Mouse (Mus musculus): ENCODE measurements around the gene Spindoc. TPM values are rescaled to one million over a fixed set of nuclear protein-coding genes. Genes with fewer than 3 reads are reported as not detected.

The Spindoc gene
- total RNA-seq, 2 experiments from 2014 or later: 9.4 to 9.5 TPM

DNA sequence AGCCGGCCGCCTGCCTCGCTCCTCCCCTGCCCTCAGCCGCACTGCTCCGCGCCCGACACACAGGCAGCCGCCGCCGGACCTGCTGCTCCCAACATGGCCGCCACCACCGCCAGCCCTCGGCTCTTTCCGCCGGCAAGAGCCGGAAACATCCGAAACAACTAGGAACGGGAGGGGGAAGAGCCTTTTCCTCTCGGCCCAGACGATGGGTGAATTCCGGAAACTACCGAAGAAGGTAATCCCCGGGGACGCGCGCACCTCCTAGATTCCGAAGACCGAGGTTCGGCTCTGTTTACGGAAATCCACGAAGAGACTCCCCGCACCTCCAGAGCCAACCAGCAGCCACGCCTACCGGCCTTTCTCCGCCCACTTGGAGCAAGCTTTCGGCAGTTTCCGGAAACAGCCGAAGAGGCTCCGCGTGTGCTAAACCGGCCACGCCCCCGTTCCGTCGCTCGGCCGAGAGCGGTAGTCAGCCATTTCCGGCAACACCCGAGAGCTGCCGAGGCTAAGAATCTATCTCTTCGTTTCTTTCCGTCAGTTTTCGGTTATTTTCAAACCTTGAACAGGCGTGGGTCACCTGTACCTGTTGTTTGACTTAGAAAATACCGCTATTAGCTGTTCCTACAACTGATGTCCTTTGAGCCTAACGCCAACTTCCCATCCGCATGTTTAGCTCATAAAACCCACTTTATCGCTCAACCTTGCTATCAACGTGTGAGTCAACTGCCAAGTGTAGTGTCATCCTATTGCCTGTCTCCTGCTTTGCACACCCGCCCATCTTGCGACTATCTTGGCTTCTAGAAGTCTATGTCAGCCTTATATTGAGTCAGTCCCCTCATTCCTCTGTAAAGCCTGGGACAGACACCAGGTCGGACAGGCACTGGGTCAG is 41.0 kb downstream of the Spindoc start, which contains the start of gene Mark2:
TSS of gene Mark2 (minus strand) at position 349 of the 886 bp plus-strand sequence.
- intact Hi-C loops (cut with DNase I; ENCODE audit: low total_unique reads): loop anchor here (5.0 kb wide), 1 partner anchor 64 kb away; no protein-coding TSS in a partner anchor
- DNase-seq: peak; percentile 99

DNA sequence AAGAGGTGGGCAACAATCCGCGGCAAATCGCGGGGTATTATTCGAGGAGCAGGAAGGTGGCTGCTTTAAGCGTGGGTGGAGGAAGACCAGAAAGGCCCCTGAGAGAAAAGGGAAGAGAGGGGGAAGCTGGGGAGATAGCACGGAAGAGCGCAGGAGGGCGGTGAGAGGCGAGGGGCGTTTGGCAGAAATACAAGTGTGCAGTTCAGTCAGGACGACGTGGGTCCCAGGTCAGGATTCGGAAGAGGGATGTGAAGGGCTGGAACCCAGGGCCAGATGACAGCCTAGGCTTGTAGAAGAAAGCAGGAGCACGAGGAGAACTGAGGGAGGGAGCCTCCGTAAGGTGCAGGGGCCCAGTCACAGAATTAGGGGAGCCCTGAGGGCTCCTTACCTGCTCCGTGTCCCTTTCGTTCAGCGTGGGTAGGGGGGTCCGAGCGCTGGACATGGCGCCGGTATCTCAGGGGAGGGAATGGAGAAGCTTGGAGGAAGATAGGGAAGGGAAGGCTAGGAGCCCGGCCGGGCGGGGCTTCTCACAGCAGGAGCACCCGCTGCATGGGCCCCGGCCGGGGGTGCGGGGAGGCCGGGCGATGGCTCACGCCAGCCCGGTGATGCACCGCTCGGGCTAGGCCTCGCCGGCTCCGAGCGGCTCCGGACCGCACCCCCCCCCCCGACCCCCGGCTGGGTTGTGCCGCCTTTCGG is 41.9 kb downstream of the Spindoc start:
- intact Hi-C loops (cut with DNase I; ENCODE audit: low total_unique reads): loop anchor here (5.0 kb wide), 1 partner anchor 64 kb away; no protein-coding TSS in a partner anchor
- DNase-seq: peak; percentile 11

DNA sequence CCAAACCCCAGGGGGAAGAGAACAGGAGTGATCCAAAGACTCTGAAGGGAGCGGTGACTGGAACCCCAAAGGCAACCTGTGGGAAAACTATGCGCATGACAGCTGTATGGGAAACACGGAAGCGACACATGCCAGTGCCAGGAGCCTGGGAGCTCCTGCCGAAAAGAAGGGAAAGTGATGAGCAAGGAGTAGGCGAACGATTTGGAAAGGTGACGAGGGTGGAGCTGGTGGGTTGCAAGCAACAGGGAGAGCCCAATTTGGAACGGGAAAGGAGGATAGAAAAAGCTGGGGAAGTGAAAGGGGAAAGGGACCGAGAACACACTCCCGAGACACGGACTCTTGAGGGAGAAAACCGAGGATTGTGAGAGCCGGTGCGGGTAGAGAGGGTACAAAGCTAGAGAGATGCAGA is 42.4 kb downstream of the Spindoc start:
- intact Hi-C loops (cut with DNase I; ENCODE audit: low total_unique reads): loop anchor here (5.0 kb wide), 1 partner anchor 63 kb away; no protein-coding TSS in a partner anchor
- DNase-seq: no peak

DNA sequence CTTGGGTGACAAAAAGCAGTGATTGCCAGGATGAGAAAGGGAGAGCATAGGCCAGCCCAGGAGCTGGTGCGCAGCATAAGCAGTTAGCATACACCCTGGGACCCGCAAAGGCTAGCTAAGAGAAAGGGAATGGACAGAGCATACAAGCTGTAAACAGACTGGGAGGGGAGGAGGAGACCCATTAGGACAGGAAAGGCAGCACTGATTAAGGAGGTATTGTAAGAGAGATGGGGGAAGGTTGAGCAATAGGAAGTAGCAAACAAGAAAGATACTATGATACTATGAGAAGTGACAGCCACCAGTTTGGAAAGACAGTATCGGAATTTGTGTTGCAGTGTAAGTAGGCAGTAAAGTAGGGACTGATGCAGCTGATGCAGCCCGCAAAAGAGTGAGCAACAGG is 42.9 kb downstream of the Spindoc start:
- no peak for DNase-seq
- intact Hi-C loops (cut with DNase I; ENCODE audit: low total_unique reads): loop anchor here (5.0 kb wide), 1 partner anchor 63 kb away; no protein-coding TSS in a partner anchor

DNA sequence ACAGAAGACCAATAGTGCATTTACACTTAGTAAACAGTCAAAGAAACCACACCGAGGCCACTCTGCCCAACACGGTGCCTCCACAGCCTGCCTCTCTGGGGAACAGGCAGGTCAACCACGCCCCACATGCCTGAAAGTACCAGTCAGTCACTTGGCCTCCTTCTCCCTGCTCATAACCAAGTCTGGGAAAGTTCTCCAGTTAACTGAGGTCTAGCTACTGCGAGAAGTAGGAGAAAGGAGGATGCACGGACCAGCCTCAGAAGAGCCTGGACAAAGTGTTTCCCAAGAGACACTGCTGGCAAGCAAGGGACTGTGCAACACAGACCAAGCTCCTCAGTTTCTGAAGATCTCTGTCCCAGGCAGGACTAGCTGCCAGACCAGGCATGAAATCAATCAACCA is 43.8 kb downstream of the Spindoc start:
- intact Hi-C loops (cut with DNase I; ENCODE audit: low total_unique reads): no loop called here
- DNase-seq: peak; percentile 20

DNA sequence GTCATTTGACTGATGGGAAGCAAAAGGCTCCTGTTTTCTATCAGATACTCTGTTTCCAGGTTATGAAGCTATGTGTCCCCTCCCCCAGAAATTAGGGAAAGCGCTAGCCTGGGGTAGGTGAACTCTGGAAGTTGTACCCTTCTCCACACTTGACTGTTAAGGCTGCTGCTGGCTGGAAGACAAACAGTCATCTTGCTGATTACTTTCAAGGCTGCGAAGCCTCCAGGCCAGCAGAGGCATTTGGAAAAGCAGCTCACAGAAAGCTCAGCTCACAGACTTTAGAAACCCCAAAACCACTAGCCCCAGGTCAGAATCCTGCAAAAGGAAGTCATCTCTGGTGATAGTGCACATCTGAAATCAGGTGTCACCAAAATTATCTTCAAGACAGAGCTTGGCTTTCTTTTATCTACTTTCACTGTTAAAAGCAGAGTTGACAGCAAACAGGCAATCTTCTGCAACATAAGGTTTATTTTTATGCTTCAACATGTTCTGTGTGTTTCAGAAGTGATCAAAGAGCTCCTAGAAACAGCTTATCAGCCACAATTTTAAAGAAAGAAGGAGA is 44.9 kb downstream of the Spindoc start:
- intact Hi-C loops (cut with DNase I; ENCODE audit: low total_unique reads): no loop called here
- no peak for DNase-seq

DNA sequence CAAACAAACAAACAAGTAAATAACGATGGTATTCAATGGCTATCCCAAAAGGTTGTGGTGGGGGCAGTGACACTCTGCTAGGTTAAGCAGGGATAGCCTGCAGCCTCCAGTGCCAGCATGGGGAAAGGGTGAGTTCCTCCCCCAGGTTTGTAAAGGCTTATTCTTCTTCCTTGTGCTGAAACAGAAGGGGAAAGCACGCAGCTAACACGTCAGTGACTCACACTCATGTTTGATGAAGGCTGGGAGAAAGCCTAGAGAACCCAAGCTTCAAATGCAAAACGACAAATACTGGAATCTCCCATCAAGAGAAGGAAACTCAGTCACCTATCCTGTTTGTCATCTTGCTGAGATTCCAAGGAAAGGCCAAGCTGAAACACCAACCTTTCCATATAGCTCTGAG is 47.1 kb downstream of the Spindoc start:
- DNase-seq: no peak

DNA sequence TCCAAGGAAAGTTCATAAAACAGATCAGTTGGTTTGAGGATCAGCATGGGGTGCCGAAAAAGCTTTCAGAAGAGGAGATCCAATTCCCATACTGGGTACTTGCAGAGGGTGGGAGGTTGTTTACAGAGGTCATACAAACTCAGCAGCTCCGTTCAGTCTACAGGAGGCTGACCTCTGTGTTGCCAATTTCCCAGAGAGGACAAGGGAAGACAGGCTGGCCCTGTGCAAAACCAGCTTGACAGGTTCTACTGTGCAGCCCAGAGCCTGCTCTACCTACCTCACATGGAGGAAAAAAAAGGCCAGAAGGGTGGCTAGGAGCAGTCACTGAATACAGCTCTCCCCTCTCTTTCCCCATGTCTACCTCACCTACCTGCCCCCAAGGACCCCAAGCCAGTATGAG is 48.7 kb downstream of the Spindoc start:
- intact Hi-C loops (cut with DNase I; ENCODE audit: low total_unique reads): loop anchor here (5.0 kb wide), 1 partner anchor 37 kb away; no protein-coding TSS in a partner anchor
- DNase-seq: no peak

More for the DNA sequence above, 47.1 kb downstream of the Spindoc start:
- intact Hi-C loops (cut with DNase I; ENCODE audit: low total_unique reads): no loop called here

DNA sequence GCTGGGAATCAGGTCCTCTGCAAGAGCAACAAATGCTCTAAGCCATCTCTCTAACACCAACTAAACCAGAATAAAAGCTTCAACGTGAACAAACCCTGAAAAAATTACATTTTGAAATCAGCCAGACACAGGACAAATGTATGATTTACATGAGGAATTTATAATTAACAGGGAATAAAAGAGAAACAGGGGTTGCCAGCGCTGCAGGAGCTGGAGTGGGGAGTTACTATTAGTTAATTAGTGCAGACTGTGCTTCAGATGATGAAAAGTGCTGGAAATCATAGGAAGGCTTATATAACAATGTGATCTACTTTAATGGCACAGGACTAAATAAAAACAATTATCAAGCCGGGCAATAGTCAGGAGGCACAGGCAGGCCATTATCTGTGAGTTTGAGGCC is 61.4 kb downstream of the Spindoc start:
- intact Hi-C loops (cut with DNase I; ENCODE audit: low total_unique reads): no loop called here
- DNase-seq: no peak

DNA sequence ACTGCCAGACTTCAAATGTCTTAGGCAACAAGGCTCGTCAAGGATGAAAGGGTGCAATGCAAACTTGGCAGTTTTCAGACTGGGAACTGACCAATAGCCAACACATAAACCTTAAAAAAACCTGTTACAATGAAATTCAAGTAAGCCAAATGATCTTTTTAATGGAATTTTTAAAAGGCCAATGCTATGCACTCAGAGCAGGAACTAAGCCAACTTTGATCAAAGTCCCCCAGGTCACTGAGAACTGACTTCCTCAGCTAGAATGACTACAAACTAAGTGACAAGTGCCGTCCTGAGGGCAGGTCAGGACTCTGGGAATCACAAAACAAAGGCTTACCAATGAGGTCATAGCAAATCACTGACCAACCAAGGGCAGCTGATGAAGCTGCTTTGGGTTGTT is 62.6 kb downstream of the Spindoc start:
- DNase-seq: no peak
- intact Hi-C loops (cut with DNase I; ENCODE audit: low total_unique reads): no loop called here

DNA sequence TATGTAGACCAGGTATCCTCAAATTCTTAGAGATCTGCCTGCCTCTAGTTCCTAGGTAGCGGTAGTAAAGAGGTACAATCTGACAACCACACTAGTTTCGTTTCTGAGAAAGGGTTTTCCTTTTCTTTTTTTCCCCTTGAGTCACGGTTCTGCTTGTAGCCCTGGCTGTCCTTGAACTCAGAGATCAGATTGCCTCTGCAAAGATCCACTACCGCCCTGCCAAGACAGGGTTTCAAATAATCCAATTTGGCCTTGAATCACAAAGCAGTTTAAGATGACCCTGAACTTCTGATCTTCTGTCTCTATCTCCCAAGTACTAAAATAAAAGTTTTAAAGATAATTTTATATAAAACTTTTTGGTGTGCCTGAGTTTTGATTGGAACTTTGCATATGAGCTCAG is 65.1 kb downstream of the Spindoc start:
- intact Hi-C loops (cut with DNase I; ENCODE audit: low total_unique reads): no loop called here
- no peak for DNase-seq

DNA sequence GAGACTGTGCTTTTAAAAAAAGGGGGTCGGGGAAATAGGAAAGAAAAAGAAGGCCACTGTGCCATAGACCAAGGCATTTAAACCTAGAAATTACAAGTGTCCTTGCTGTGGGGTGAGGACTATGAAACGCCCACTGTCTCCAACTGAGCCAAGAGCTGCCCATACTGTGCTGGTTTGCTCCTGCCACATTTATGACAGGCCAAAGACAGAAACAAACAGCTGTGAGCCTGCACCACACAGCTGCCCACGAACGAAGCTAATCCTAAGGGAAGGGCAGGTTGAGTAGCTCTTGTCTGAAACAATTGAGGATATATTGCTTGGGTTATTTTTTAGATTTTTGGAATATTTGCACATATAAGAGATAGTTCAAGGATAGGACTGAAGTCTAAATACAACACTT is 66.0 kb downstream of the Spindoc start:
- intact Hi-C loops (cut with DNase I; ENCODE audit: low total_unique reads): no loop called here
- no peak for DNase-seq

DNA sequence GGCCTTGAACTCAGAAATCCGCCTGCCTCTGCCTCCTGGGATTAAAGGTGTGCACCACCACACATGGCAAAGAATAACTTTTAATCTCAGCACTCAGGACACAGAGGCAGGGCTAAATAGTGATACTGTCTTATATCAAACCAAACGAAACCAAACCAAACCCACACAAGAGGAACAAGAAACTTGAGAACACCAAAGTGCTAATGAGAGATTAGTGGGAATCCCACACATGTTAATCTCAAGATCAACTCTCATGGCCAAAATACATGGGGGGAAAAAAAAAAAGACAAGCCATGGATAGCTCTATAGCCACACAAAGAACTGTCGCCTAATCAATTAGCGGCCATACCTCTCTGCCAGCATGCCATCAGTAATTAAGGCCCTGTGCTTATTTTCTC is 67.2 kb downstream of the Spindoc start:
- no peak for DNase-seq
- intact Hi-C loops (cut with DNase I; ENCODE audit: low total_unique reads): no loop called here

DNA sequence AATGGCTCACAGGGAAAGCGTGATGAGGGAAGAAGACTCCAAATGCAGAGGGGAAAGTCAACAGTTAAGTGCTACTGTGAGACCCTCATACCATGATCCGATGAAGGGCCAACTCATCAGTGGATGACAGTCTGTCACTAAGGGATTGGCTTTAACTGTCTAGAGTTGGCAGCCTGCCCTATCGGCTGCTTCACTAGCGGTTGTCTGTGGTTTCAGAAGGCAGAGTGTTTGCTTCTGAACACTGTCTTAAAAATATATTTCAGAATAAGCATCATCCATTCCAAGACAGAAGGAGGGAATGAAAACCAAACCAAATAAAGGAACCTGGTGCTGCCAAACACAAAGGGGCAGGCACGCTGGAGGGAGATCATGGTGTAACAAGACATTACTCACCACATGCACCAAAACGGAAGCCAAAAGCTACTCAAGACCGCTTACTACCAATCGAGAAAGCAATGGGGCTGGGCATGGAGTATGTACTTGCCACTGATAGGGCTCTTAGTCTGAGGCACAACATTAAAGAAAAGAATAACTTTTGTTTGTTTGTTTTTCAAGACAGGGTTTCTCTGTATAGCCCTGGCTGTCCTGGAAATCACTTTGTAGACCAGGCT is 67.7 kb downstream of the Spindoc start:
- DNase-seq: no peak
- intact Hi-C loops (cut with DNase I; ENCODE audit: low total_unique reads): no loop called here

DNA sequence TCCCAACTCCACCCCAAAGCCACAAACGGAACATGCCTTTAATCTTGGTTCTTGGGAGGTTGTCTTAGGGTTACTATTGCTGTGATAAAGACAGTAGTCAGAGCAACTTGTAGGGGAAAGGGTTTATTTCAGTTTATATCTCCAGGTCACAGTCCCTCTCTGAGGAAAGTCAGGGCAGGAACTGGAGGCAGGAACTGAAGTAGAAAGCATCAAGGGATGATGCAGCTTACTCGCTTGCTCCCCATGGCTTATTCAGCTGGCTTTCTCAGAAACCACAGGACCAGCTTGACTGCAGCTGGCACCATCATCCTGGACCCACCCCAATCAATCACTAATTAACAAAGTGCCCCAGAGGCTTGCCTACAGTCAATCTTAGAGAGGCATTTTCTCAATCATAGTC is 69.1 kb downstream of the Spindoc start:
- intact Hi-C loops (cut with DNase I; ENCODE audit: low total_unique reads): no loop called here
- no peak for DNase-seq

DNA sequence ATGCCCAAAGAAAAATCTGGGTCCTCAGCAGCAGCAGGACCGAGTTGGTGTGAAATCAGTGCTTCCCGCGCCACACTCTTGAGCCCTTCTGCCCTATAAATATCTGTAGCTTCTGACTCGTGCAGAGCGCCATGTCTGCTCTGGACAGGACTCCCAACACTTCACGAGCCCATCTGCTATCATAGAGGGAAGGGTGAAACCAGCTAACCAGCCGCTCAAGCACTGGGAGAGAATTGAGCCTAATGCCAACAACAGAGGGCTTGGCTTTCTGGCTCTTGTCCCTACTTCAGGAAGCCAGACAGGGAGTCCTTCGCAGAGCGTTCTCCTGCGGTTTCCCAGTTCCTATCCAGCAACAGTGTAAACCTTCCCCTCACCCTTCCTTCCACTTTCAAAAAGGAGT is 71.5 kb downstream of the Spindoc start:
- DNase-seq: no peak
- intact Hi-C loops (cut with DNase I; ENCODE audit: low total_unique reads): no loop called here

DNA sequence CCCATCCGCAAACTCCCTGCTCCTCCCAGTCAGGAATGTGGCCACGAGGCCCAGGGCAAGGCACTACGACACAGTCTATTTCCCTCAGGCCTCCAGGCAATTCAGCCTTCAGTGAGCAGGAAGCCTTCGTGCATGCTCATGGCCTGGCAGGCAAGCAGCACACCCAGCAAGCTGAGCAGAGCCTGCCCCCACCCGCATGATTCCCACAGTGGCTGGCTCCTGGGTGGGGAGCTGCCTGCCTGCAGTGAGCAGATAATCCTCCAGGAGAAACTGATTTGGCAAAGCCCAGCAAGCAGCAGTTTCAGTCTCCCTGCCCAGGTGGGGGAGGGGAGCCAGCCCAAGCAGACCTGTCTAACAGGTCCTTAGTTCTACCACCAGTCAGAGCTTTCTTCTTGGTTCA is 72.1 kb downstream of the Spindoc start:
- peak; percentile 67 for DNase-seq
- intact Hi-C loops (cut with DNase I; ENCODE audit: low total_unique reads): no loop called here

DNA sequence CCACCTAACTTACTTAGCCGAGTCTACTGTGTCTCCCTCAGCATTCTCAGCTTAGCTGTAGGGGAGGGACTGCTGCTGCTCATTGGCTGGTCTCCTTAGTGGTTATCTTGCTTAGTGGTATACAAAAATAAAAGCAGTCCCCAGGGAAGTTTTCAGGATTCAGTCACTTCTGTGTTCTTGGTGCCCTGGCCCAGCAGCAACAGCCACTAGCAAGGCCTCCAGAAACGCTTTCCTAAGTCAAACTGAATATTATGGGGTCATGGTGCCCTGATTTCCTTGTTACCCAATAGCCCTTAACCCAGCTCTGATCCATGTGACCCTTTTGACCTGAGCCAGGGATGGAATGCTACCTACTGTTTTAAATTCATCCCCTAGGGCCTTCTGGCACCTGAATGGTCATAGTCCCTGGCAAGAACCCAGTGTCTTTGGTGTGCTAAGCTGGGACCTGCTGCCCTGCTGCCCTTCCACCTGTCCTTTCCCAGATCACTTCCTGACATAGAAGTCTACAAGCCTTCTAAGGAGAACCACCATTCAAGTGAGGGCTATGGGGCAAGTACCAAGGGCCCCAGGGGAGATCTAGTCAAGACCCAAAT is 73.0 kb downstream of the Spindoc start:
- intact Hi-C loops (cut with DNase I; ENCODE audit: low total_unique reads): no loop called here
- DNase-seq: no peak

DNA sequence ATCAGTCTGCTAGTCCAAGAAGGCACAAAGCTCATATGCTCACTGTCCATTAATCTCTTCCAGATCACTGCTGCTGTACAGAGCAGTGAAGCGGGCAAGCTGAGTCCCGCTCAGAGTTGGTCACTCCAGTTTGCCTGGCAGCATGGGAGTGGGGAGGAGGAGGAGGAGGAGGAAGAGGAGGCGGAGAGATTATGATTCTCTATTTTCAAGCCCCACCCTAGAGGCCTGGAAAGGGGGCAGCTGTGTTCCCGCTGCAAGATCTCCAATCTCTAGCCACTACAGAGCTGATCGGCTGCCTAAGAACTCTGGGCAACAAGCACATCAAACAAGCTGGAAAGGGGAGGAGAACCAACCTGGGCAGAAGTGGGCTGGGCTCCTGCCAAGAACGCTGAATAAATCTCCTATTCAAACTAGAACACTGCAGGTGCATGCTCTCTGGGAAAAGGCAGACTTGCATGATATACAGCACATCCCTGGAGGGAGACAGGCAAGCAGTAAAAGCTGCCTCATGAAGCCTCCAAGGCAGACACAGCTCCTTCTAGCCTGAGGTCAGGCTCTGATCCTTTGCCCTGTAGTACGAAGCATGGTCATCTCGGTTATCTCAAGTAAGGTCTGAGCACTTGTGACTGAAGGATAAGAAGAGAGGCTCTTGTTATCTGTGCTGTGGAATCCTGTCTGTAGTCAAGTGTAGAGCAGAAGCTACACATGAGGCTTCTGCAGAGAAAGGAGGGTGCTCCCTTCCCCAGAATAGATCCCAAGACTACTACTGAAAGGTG is 74.6 kb downstream of the Spindoc start:
- intact Hi-C loops (cut with DNase I; ENCODE audit: low total_unique reads): no loop called here
- no peak for DNase-seq

Data from gastrocnemius, postnatal 14 days (tissue).